Mouse (Mus musculus) lung, postnatal 0 days (tissue): ENCODE measurements around the gene Frmd4a. TPM values are rescaled to one million over a fixed set of nuclear protein-coding genes. Genes with fewer than 3 reads are reported as not detected.

ENCODE experiments used
- ATAC-seq: fragments of 200-750 bp; cut with Nextera tagmentation; 2 replicates; pipeline ENCODE4 v1.8.0; 2017; ENCODE audit warnings: moderate library complexity
- DNase-seq: peaks from one replicate; pipeline ENCODE4 v3.0.0-alpha.2; 2016; ENCODE audit warnings: low spot score
- H3K27ac ChIP-seq: fragments of 300-500 bp; sonication (generic); 2 replicates; pipeline ENCODE4 v1.5.1; 2014; ENCODE audit warnings: antibody characterized with exemption, mild to moderate bottlenecking, low read length, mixed read lengths
- H3K27me3 ChIP-seq: fragments of 300-500 bp; sonication (generic); replicated peaks from 2 replicates; pipeline ENCODE4 v1.6.1; 2014; ENCODE audit warnings: low read length, mixed read lengths; ENCODE audit not compliant: insufficient read depth
- H3K36me3 ChIP-seq: fragments of 300-500 bp; sonication (generic); 2 replicates; pipeline ENCODE4 v1.6.1; 2014; ENCODE audit warnings: low read length, mixed read lengths; ENCODE audit not compliant: insufficient read depth
- H3K4me1 ChIP-seq: fragments of 300-500 bp; sonication (generic); 2 replicates; pipeline ENCODE4 v1.6.1; 2014; ENCODE audit warnings: antibody characterized with exemption, low read depth, low read length, mixed read lengths; ENCODE audit not compliant: insufficient read depth
- H3K4me2 ChIP-seq: fragments of 300-500 bp; sonication (generic); replicated peaks from 2 replicates; pipeline ENCODE4 v1.6.1; 2014; ENCODE audit warnings: low read depth, mild to moderate bottlenecking, low read length, moderate library complexity, mixed read lengths
- H3K4me3 ChIP-seq: fragments of 300-500 bp; sonication (generic); 2 replicates; pipeline ENCODE4 v1.5.1; 2014; ENCODE audit warnings: low read depth, low read length
- H3K9ac ChIP-seq: fragments of 300-500 bp; sonication (generic); replicated peaks from 2 replicates; pipeline ENCODE4 v1.6.1; 2014; ENCODE audit warnings: low read depth, mild to moderate bottlenecking
- H3K9me3 ChIP-seq: fragments of 300-500 bp; sonication (generic); 2 replicates; pipeline ENCODE4 v1.6.1; 2016; ENCODE audit warnings: low read length, mixed read lengths
- CTCF ChIP-seq: IDR thresholded peaks from 2 replicates; pipeline ENCODE4 v1.5.1; 2016; ENCODE audit warnings: antibody characterized with exemption, mild to moderate bottlenecking
- EP300 ChIP-seq: IDR thresholded peaks from 2 replicates; pipeline ENCODE4 v1.6.1; 2016; ENCODE audit warnings: antibody characterized with exemption, mild to moderate bottlenecking, control low read depth
- WGBS: fragments of 180-500 bp; shearing (Covaris S2); extraction: QIAGEN DNeasy Blood & Tissue Kit; methylation state at CpG from one replicate; pipeline ENCODE4 v1.1.7; 2014; 5-methylcytosine and 5-hydroxymethylcytosine counted together
- polyA plus RNA-seq: library from polyadenylated mRNA; unstranded; fragments of >200 nt; fragmentation: Nextera tagmentation; extraction: Ambion mirVana; gene quantifications from 2 replicates; pipeline ENCODE4 v1.2.1, GENCODE M21; 2015

Frmd4a gene
- polyA plus RNA-seq, 1 experiment from 2014 or later: 15.8 TPM

GRCm38 (mm10) chr2:4393046-4393445, 375.5 kb downstream of the Frmd4a start:
- H3K27me3 ChIP-seq: no peaks in the 10 kb centered on the region
- ATAC-seq: no peak
- no peaks in the 10 kb centered on the region for H3K9me3 ChIP-seq
- no peak for DNase-seq
- H3K4me2 ChIP-seq: no peak overlapping the region
- H3K36me3 ChIP-seq: no peaks in the 10 kb centered on the region
- H3K9ac ChIP-seq: no peak overlapping the region
- TF ChIP-seq EP300: no peak
- TF ChIP-seq CTCF: no peak
- no peak overlapping the region for H3K4me3 ChIP-seq
- H3K4me1 ChIP-seq: peaks cover 7% of the 10 kb centered on the region; the same call in 1 of the 2 replicates
- H3K27ac ChIP-seq: no peak overlapping the region
- 90% methylated on average over 4 of the region's 4 CpGs for WGBS

- Histone ChIP-seq H3K9ac (no peak overlapping the region), H3K4me2 (no peak overlapping the region), H3K27ac (no peak overlapping the region), H3K4me3 (no peak overlapping the region), H3K27me3 (no peaks in the 10 kb centered on the region), H3K9me3 (no peaks in the 10 kb centered on the region), H3K4me1 (peaks cover 7% of the 10 kb centered on the region; the same call in 1 of the 2 replicates), H3K36me3 (no peaks in the 10 kb centered on the region)
- WGBS: 65% methylated on average over 7 of the region's 7 CpGs
- no peak for ATAC-seq
- TF ChIP-seq CTCF: no peak
- no peak for TF ChIP-seq EP300
- no peak for DNase-seq
These were observed 377.1 kb downstream of the Frmd4a start for GRCm38 (mm10) chr2:4394641-4395040.

GRCm38 (mm10) chr2:4399721-4400120, 382.2 kb downstream of the Frmd4a start:
- DNase-seq: peak; percentile 40
- no peak overlapping the region for H3K4me2 ChIP-seq
- no peak for ATAC-seq
- H3K27me3 ChIP-seq: no peaks in the 10 kb centered on the region
- WGBS: 53% methylated on average over 1 of the region's 1 CpGs
- no peak overlapping the region for H3K4me3 ChIP-seq
- no peaks in the 10 kb centered on the region for H3K4me1 ChIP-seq
- no peak overlapping the region for H3K27ac ChIP-seq
- TF ChIP-seq CTCF (no peak), EP300 (no peak)
- H3K9me3 ChIP-seq: no peaks in the 10 kb centered on the region
- H3K36me3 ChIP-seq: no peaks in the 10 kb centered on the region
- no peak overlapping the region for H3K9ac ChIP-seq

GRCm38 (mm10) chr2:4400771-4401596, 383.5 kb downstream of the Frmd4a start:
- WGBS: under 1% methylated on average over 51 of the region's 74 CpGs

DNA sequence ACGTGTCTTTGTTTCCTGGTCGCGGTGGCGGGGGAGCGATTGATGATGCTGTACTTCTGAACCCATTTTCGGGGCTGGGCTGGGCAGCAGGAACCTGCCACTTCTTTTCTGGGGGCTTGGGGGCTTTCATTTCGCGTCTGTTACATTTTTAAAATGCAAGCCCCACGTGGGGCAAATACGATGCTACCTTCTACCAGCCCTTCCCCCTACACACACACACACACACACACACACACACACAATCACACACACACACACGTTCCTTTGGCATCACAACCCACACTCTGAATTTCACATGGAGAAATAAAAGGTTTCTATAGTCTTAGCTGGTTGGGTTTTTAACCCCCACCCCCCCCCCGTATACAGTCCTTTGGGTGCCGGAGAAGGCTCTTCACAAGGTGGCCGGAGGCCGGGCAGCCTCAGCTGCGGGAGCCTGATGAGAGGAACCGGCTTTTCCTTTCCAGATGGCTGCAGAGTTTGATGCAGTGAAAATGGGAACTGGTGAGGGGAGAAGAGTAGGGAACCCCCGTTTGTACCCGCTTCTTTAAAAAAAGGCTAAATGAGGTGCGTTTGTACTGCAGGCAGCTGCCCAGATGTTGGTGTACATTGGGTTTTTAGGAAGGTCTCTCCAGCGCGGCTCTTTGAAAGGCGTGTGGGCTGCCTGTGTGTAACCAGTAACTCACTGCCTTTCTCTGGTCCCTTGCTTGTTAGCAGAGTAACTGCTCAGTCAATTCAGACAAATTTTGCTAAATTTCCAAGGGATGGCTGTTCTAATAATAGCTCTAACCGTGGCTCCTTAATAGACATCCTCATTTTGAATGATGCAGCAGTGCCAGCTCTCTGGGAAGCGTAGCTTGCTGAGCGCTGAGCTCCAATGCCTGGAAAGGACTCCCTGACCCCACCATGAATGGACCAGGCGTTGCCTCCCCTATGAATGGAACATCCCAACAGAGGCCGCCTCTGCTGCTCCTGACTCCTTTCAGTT, 384.4 kb downstream of the Frmd4a start:
- Histone ChIP-seq H3K36me3 (no peaks in the 10 kb centered on the region), H3K9ac (peak overlapping the region; percentile 46), H3K27ac (no peak overlapping the region), H3K27me3 (no peaks in the 10 kb centered on the region), H3K4me1 (no peaks in the 10 kb centered on the region), H3K9me3 (no peaks in the 10 kb centered on the region), H3K4me2 (peak overlapping the region; percentile 92), H3K4me3 (peak overlapping the region; percentile 58)
- peak; percentile 29; the same call in 1 of the 2 replicates for ATAC-seq
- 2% methylated on average over 28 of the region's 28 CpGs for WGBS
- no peak for TF ChIP-seq CTCF
- no peak for TF ChIP-seq EP300
- DNase-seq: peak; percentile 33

More at GRCm38 (mm10) chr2:4400771-4401596, 383.5 kb downstream of the Frmd4a start:
- Histone ChIP-seq H3K4me1 (no peaks in the 10 kb centered on the region), H3K9me3 (no peaks in the 10 kb centered on the region), H3K4me2 (peak overlapping the region; percentile 92), H3K27me3 (no peaks in the 10 kb centered on the region), H3K9ac (peak overlapping the region; percentile 46), H3K4me3 (peak overlapping the region; percentile 58), H3K36me3 (no peaks in the 10 kb centered on the region), H3K27ac (peak overlapping the region; percentile 61; the same call in 1 of the 2 replicates)
- ATAC-seq: peak; percentile 90
- TF ChIP-seq EP300: no peak
- peak; percentile 81 for DNase-seq

DNA sequence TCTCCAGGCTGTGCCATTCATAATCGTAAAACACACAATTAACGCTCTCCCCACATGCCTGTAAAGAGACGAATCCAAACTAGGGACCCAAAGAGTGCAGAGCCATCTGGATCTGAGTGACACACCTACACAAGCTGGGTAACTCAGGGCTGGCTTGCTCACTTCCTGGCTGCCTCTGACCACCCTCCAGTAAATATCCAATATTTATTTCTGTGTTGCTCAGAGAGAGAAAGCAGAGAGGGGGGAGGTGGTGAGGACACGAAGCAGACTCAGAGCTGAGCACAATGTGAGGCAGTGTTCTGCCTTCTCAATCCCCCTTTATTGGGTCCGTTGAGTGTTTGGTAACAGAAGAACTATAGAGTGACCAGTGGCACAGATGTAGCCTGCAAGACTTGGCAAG, 389.5 kb downstream of the Frmd4a start:
- TF ChIP-seq EP300 (no peak), CTCF (no peak)
- no peak; the same call in 1 of the 2 replicates for ATAC-seq
- Histone ChIP-seq H3K36me3 (no peaks in the 10 kb centered on the region), H3K9me3 (no peaks in the 10 kb centered on the region), H3K9ac (no peak overlapping the region), H3K4me1 (no peaks in the 10 kb centered on the region), H3K27me3 (no peaks in the 10 kb centered on the region), H3K27ac (no peak overlapping the region), H3K4me3 (no peak overlapping the region), H3K4me2 (no peak overlapping the region)
- WGBS: 41% methylated on average over 5 of the region's 5 CpGs
- DNase-seq: no peak
